Mouse (Mus musculus): ENCODE measurements at regions not wholly inside any gene's neighbourhood (a gene's known extent, or its start where the extent isn't known, plus 50 kb on each side); places are given as distances from the start of the nearest gene placed in this dataset.

DNA sequence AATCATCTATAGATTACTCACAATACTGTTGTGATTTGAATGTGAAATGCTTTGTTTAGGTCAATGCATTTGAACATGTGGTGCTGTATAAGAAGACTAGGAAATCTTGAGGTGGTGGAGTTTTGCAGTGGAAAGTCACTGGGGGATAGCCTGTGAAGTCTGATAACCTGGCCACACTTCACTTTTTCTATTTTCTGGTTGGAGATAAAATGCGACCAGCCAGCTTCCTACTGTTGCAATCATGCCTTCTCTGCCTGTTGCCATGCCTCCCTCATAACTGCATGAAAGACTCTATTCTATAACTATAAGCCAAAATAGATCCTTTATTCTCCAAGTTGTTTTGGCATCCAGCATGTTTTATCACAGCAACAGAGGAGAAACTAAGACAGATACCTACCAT, 142.4 kb upstream of the Fundc1 start:
- Histone ChIP-seq H3ac (ENCODE audit: control insufficient read depth, insufficient read length) (no peak overlapping the region), H3K79me2 (ENCODE audit: control insufficient read depth, insufficient read depth) (no peaks in the 10 kb centered on the region), H3K4me2 (ENCODE audit: low read depth) (no peak overlapping the region), H3K27me3 (ENCODE audit: control insufficient read depth, insufficient read depth, insufficient read length) (no peaks in the 10 kb centered on the region), H3K36me3 (ENCODE audit: control insufficient read depth, insufficient read depth) (no peaks in the 10 kb centered on the region), H3K4me3 (no peak overlapping the region)
- TF ChIP-seq MYOG (IDR thresholded peaks at IDR 0.05; ENCODE audit: control insufficient read depth in 1 of 3, insufficient read depth in 1 of 3, insufficient read length in 2 of 3, low read depth in 2 of 3) (no peak), REST (IDR thresholded peaks at IDR 0.05; ENCODE audit: insufficient read depth, insufficient read length) (no peak), E2F4 (IDR thresholded peaks at IDR 0.05; ENCODE audit: insufficient read depth) (no peak), POLR2A (IDR thresholded peaks at IDR 0.05; ENCODE audit: insufficient read length, low read depth) (no peak), MYOD1 (IDR thresholded peaks at IDR 0.05; ENCODE audit: control insufficient read depth in 1 of 3, insufficient read length in 2 of 3, low read depth in 2 of 3) (no peak), POLR2AphosphoS2 (IDR thresholded peaks at IDR 0.05; ENCODE audit: insufficient read length, low read depth) (no peak), TCF12 (IDR thresholded peaks at IDR 0.05; ENCODE audit: insufficient read depth, poor library complexity, severe bottlenecking) (no peak), TCF3 (IDR thresholded peaks at IDR 0.05; ENCODE audit: insufficient read length, low read depth) (no peak), SRF (IDR thresholded peaks at IDR 0.05; ENCODE audit: control insufficient read depth, insufficient read length, low read depth) (no peak), USF1 (IDR thresholded peaks at IDR 0.05; ENCODE audit: low read depth) (no peak), CEBPB (IDR thresholded peaks at IDR 0.05; ENCODE audit: insufficient read depth, poor library complexity, severe bottlenecking) (no peak), MAX (IDR thresholded peaks at IDR 0.05; ENCODE audit: low read depth) (no peak)

DNA sequence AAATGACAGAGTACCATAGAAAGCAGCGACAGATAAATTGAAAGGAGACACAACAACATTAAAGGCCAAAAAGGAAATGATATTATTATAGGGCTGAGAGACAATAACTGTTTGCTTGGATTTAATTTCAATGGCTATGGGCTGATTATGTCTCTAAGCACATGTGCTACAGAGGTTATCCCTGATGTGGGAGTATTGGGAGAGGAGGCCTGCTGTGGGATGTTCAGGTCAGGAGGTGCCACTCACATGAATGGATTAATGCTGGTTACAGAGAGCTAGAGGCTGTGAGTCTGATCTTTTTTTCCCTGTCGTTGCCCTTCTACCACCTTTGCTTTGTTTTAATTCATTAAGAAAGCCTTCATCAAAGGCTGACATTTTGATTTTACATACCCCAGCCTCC, 140.8 kb upstream of the Fundc1 start:
- TF ChIP-seq POLR2A (IDR thresholded peaks at IDR 0.05; ENCODE audit: insufficient read length, low read depth) (no peak), MYOD1 (IDR thresholded peaks at IDR 0.05; ENCODE audit: control insufficient read depth in 1 of 3, insufficient read length in 2 of 3, low read depth in 2 of 3) (no peak), USF1 (IDR thresholded peaks at IDR 0.05; ENCODE audit: low read depth) (no peak), MYOG (IDR thresholded peaks at IDR 0.05; ENCODE audit: control insufficient read depth in 1 of 3, insufficient read depth in 1 of 3, insufficient read length in 2 of 3, low read depth in 2 of 3) (no peak), REST (IDR thresholded peaks at IDR 0.05; ENCODE audit: insufficient read depth, insufficient read length) (no peak), TCF12 (IDR thresholded peaks at IDR 0.05; ENCODE audit: insufficient read depth, poor library complexity, severe bottlenecking) (no peak), SRF (IDR thresholded peaks at IDR 0.05; ENCODE audit: control insufficient read depth, insufficient read length, low read depth) (no peak), POLR2AphosphoS2 (IDR thresholded peaks at IDR 0.05; ENCODE audit: insufficient read length, low read depth) (no peak), MAX (IDR thresholded peaks at IDR 0.05; ENCODE audit: low read depth) (no peak), E2F4 (IDR thresholded peaks at IDR 0.05; ENCODE audit: insufficient read depth) (no peak), TCF3 (IDR thresholded peaks at IDR 0.05; ENCODE audit: insufficient read length, low read depth) (no peak), CEBPB (IDR thresholded peaks at IDR 0.05; ENCODE audit: insufficient read depth, poor library complexity, severe bottlenecking) (no peak)
- Histone ChIP-seq H3K27me3 (ENCODE audit: control insufficient read depth, insufficient read depth, insufficient read length) (no peaks in the 10 kb centered on the region), H3K4me3 (no peak overlapping the region), H3ac (ENCODE audit: control insufficient read depth, insufficient read length) (no peak overlapping the region), H3K36me3 (ENCODE audit: control insufficient read depth, insufficient read depth) (no peaks in the 10 kb centered on the region), H3K4me2 (ENCODE audit: low read depth) (no peak overlapping the region), H3K79me2 (ENCODE audit: control insufficient read depth, insufficient read depth) (no peaks in the 10 kb centered on the region)

DNA sequence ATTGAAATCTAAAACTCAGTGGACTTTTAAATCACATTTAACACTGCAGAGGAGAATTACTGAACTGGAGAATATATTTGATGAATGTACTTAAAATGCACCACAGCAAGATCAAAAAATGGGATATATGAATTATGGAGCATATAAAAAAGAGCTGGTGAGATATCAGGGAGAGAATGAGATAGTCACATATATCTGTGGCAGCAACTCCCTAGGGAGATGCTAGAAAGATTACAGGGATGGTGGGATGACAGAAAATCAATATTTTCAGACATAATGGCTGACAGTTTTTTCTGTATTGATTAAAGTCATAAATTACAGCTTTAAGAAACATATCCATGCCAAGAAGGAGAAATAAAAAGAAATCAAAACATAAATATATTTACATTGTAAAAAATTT, 140.3 kb upstream of the Fundc1 start:
- Histone ChIP-seq H3K79me2 (ENCODE audit: control insufficient read depth, insufficient read depth) (no peaks in the 10 kb centered on the region), H3K36me3 (ENCODE audit: control insufficient read depth, insufficient read depth) (no peaks in the 10 kb centered on the region), H3K4me3 (no peak overlapping the region), H3K27me3 (ENCODE audit: control insufficient read depth, insufficient read depth, insufficient read length) (no peaks in the 10 kb centered on the region), H3K4me2 (ENCODE audit: low read depth) (no peak overlapping the region), H3ac (ENCODE audit: control insufficient read depth, insufficient read length) (no peak overlapping the region)
- TF ChIP-seq MYOD1 (IDR thresholded peaks at IDR 0.05; ENCODE audit: control insufficient read depth in 1 of 3, insufficient read length in 2 of 3, low read depth in 2 of 3) (no peak), CEBPB (IDR thresholded peaks at IDR 0.05; ENCODE audit: insufficient read depth, poor library complexity, severe bottlenecking) (no peak), SRF (IDR thresholded peaks at IDR 0.05; ENCODE audit: control insufficient read depth, insufficient read length, low read depth) (no peak), E2F4 (IDR thresholded peaks at IDR 0.05; ENCODE audit: insufficient read depth) (no peak), MYOG (IDR thresholded peaks at IDR 0.05; ENCODE audit: control insufficient read depth in 1 of 3, insufficient read depth in 1 of 3, insufficient read length in 2 of 3, low read depth in 2 of 3) (no peak), USF1 (IDR thresholded peaks at IDR 0.05; ENCODE audit: low read depth) (no peak), POLR2AphosphoS2 (IDR thresholded peaks at IDR 0.05; ENCODE audit: insufficient read length, low read depth) (no peak), MAX (IDR thresholded peaks at IDR 0.05; ENCODE audit: low read depth) (no peak), POLR2A (IDR thresholded peaks at IDR 0.05; ENCODE audit: insufficient read length, low read depth) (no peak), REST (IDR thresholded peaks at IDR 0.05; ENCODE audit: insufficient read depth, insufficient read length) (no peak), TCF3 (IDR thresholded peaks at IDR 0.05; ENCODE audit: insufficient read length, low read depth) (no peak)

Data from myocyte (in vitro differentiated cells).